In the genomic region with DNA sequence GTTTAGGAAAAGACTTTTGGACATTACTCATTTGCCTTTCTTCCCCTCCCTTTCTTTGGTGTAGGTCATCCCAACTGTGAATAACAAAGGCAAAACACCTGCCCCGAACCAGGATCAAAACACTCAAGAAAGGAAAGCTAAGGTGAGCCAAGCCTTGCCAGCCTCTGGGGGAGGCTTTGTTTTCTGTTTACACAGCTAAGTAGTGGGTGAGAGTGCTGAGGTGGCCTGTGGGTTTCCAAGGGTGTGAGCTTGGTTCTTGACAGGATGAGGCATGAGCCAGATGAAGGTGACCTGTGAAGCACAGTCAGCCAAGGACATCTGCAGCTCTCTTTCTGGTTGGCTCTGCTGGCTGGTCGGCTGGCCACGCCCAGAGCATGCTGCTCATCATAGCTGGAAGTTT, we compare ENCODE assay signal across 20 mouse cellular contexts.
DNase-seq lines count a peak whose midpoint lies in the region; ATAC-seq and TF ChIP-seq lines count a peak whose summit lies in the region.
"Had no signal": no experiment of that assay in that cellular context is flagged by ENCODE, and none has a peak within 500 bp of the region (broad histone marks: within the 10 kb centered on the region; RNA-seq: fewer than 3 reads in every experiment).

No protein-coding gene starts in this region.

- no peaks in the 10 kb centered on the region for H3K9me3 ChIP-seq in ES-E14 (ENCODE audit: control insufficient read depth, insufficient read depth, low read depth, low read length)
- no peaks in the 10 kb centered on the region for H3K9me3 ChIP-seq in forebrain, embryonic 10.5 days
- no peaks in the 10 kb centered on the region for H3K9me3 ChIP-seq in hindbrain, embryonic 14.5 days (ENCODE audit: control insufficient read depth, low read length)
- H3K9me3 ChIP-seq: embryonic facial prominence, embryonic 13.5 days; embryonic facial prominence, embryonic 15.5 days; forebrain, embryonic 12.5 days had no signal

- no peak overlapping the region for H3K27ac ChIP-seq in ES-E14 (ENCODE audit: insufficient read depth, low read depth, low read length, poor library complexity, severe bottlenecking)
- no peak overlapping the region for H3K27ac ChIP-seq in forebrain, embryonic 10.5 days
- no peak overlapping the region for H3K27ac ChIP-seq in hindbrain, embryonic 14.5 days
- H3K27ac ChIP-seq: embryonic facial prominence, embryonic 13.5 days; embryonic facial prominence, embryonic 15.5 days; forebrain, embryonic 12.5 days had no signal

- no peaks in the 10 kb centered on the region for H3K4me1 ChIP-seq in ES-E14 (ENCODE audit: control insufficient read depth in 2 of 2, insufficient read depth in 2 of 2, low read length in 2 of 2, poor library complexity in 1 of 2)
- H3K4me1 ChIP-seq in forebrain, embryonic 10.5 days, result no peaks in the 10 kb centered on the region
- H3K4me1 ChIP-seq in hindbrain, embryonic 14.5 days (replicated peaks; ENCODE audit: control insufficient read depth, insufficient read depth, low read length), result no peaks in the 10 kb centered on the region
- H3K4me1 ChIP-seq: embryonic facial prominence, embryonic 13.5 days; embryonic facial prominence, embryonic 15.5 days; forebrain, embryonic 12.5 days had no signal

- H3K36me3 ChIP-seq in ES-E14 (ENCODE audit: control insufficient read depth, insufficient read depth, low read length, poor library complexity, severe bottlenecking), result no peaks in the 10 kb centered on the region
- no peaks in the 10 kb centered on the region for H3K36me3 ChIP-seq in forebrain, embryonic 10.5 days (replicated peaks)
- no peaks in the 10 kb centered on the region for H3K36me3 ChIP-seq in hindbrain, embryonic 14.5 days (replicated peaks; ENCODE audit: control insufficient read depth, insufficient read depth)
- H3K36me3 ChIP-seq: embryonic facial prominence, embryonic 15.5 days; forebrain, embryonic 12.5 days had no signal

- DNase-seq in ES-CJ7 (ENCODE audit: low read depth, low spot score), result peak; percentile 62
- DNase-seq in ES-E14 (ENCODE audit: low read depth, low spot score), result peak; percentile 25
- DNase-seq in ZHBTc4 (ENCODE audit: low read depth, low spot score), result peak; percentile 70
- DNase-seq in forebrain, embryonic 10.5 days (ENCODE audit: extremely low spot score, low spot score), result no peak
- DNase-seq in hindbrain, embryonic 14.5 days (ENCODE audit: low spot score), result no peak
- DNase-seq: adrenal gland, adult 2 months; adrenal gland, postnatal 10 days; adrenal gland, postnatal 25 days; cerebellum, adult 11 months; cerebellum, adult 18-20 months; cerebellum, adult 8-10 months; cerebellum, adult 9-11 months; cerebellum, postnatal 14 days; cerebellum, postnatal 36 days; embryo, embryonic 11 days had no signal

- H3K4me2 ChIP-seq in hindbrain, embryonic 14.5 days (replicated peaks), result no peak overlapping the region
- H3K4me2 ChIP-seq: embryonic facial prominence, embryonic 13.5 days; embryonic facial prominence, embryonic 15.5 days; forebrain, embryonic 12.5 days had no signal

- WGBS in forebrain, embryonic 10.5 days, result 83% methylated on average over 3 of the region's 3 CpGs
- WGBS in hindbrain, embryonic 14.5 days, result 91% methylated on average over 3 of the region's 3 CpGs

- H3K9ac ChIP-seq in ES-E14 (ENCODE audit: insufficient read depth, low read depth, low read length, poor library complexity, severe bottlenecking), result no peak overlapping the region
- H3K9ac ChIP-seq in hindbrain, embryonic 14.5 days, result no peak overlapping the region
- H3K9ac ChIP-seq: embryonic facial prominence, embryonic 13.5 days; embryonic facial prominence, embryonic 15.5 days; forebrain, embryonic 12.5 days had no signal

- no peak for ATAC-seq in hindbrain, embryonic 14.5 days (ENCODE audit: low FRiP score)
- ATAC-seq: forebrain, embryonic 14.5 days; forebrain, embryonic 16.5 days had no signal

- in situ Hi-C loops in ES-E14 (cut with MboI; ENCODE audit: low sequenced_read_pairs in 2 of 2, unreplicated experiment in 2 of 2), result no loop called here

- H3K27me3 ChIP-seq in forebrain, embryonic 10.5 days (ENCODE audit: poor library complexity, severe bottlenecking), result no peaks in the 10 kb centered on the region
- no peaks in the 10 kb centered on the region for H3K27me3 ChIP-seq in hindbrain, embryonic 14.5 days (ENCODE audit: control insufficient read depth, insufficient read depth, low read length)
- H3K27me3 ChIP-seq: embryonic facial prominence, embryonic 13.5 days; embryonic facial prominence, embryonic 15.5 days; forebrain, embryonic 12.5 days had no signal

- no peak overlapping the region for H3K4me3 ChIP-seq in ES-E14 (ENCODE audit: insufficient read depth in 1 of 2, low read depth in 1 of 2, low read length in 2 of 2, poor library complexity in 1 of 2, severe bottlenecking in 1 of 2)
- H3K4me3 ChIP-seq in forebrain, embryonic 10.5 days, result no peak overlapping the region
- H3K4me3 ChIP-seq in hindbrain, embryonic 14.5 days (replicated peaks; ENCODE audit: low read length), result no peak overlapping the region
- H3K4me3 ChIP-seq: embryonic facial prominence, embryonic 13.5 days; embryonic facial prominence, embryonic 15.5 days; forebrain, embryonic 12.5 days had no signal

TF ChIP-seq in ES-E14, 5 proteins besides CTCF, POLR2A, EP300 and RAD21:
- TF ChIP-seq ZC3H11A (IDR thresholded peaks at IDR 0.05; ENCODE audit: borderline replicate concordance, low read depth, low read length), result no peak
- TF ChIP-seq HCFC1 (IDR thresholded peaks at IDR 0.05; ENCODE audit: borderline replicate concordance, insufficient read depth, low read length), result no peak

Comparison
In these comparisons a context has a peak if more than half of its experiments do, and no peak if none do; other contexts are left out.
1. DNase-seq: peak in ES-CJ7 (single experiment), ES-E14 (single experiment) and ZHBTc4 (single experiment); none in forebrain, embryonic 10.5 days (single experiment) and hindbrain, embryonic 14.5 days (single experiment).